Mouse (Mus musculus): ENCODE data around the gene Zswim1. TPM values are rescaled to one million over a fixed set of nuclear protein-coding genes. Genes with fewer than 3 reads are reported as not detected.

Gene Zswim1
- polyA plus RNA-seq, 1 experiment from 2014 or later, result 21.4 TPM

DNA sequence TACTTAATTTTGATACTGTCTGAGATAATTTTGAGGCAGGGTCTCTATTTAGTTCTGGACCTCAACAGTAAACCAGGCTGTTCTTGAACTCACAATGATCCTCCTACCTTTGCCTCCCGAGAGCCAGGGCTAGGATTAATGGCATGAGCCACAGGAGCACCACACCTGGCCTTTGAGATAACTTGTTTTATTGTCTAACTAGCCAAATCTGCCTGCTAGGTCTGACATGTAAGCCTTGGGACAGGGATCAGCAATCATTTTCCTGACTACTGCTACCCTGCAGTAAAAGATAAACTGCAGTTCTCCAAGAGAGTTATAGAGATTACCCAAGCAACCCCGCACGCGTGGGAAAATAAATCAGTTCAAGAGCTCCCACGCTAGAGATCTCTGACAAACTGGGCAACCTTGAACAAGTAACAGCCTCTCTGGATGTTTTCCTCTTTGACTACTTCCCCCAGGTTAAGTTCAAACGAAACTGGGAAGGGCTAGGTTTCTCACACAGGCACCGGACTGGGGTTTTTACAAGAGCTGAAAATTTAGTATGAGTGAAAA lies 37.5 kb upstream of the Zswim1 start:
- H3K27me3 ChIP-seq, result peaks cover 3% of the 10 kb centered on the region; the same call in 1 of the 2 replicates
- H3K9me3 ChIP-seq (replicated peaks), result no peaks in the 10 kb centered on the region
- H3K9ac ChIP-seq, result peak overlapping the region; percentile 68
- H3K4me1 ChIP-seq, result peaks cover 20% of the 10 kb centered on the region
- H3K27ac ChIP-seq, result 0 out of 2 replicates have a peak overlapping the region, but pooled peaks have one; percentile 45
- ATAC-seq (ENCODE audit: low FRiP score), result no peak
- WGBS, result 24% methylated on average over 7 of the region's 7 CpGs
- H3K36me3 ChIP-seq, result peaks cover 10% of the 10 kb centered on the region
- peak overlapping the region; percentile 84 for H3K4me2 ChIP-seq (replicated peaks)
- H3K4me3 ChIP-seq, result peak overlapping the region; percentile 68

DNA sequence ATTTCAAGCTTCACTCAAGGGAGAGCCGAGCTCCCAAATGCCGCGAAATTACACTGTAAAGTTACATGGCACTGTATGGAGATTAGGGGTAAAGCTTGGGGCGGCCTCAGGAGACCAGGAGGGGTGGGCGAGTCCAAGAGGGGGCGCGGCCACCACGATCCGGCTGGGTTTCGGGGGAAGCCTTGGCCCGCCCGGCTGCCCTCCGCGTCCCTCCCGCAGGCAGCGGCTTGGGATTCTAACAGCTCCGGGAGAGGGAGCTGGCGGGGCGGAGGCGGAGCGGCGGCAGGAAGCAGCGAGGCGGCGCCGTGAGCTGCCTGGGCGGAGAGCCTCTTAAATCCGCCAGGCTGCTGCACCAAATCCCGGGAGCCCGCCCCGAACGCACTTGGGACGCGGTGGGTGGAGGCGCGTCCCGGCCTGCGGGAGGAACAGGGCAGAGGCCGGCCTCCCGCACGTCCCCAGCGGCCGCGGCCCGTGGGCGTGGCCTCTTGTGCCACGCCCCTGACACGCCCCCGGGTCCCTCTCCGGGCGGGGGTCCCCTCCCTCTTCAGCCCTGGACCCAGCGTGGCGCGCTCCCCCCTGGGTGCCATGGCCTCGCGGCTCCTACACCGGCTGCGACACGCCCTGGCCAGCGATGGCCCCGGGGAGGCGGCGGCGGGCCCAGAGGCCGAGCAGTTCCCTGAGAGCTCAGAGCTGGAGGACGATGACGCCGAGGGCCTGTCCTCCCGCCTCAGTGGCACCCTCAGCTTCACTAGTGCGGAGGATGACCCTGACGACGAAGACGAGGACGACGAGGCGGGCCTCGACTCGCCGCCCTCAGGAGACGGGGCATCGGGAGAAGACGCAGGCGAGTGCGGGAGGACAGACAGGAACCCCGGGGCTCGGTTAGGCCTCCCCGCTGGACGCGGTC lies 36.8 kb upstream of the Zswim1 start, which contains the start of gene Snx21:
TSS of gene Snx21 (plus strand) at position 343 of the 907 bp plus-strand sequence.
- Histone ChIP-seq H3K9ac (peak within 1 kb of the TSS; percentile 68), H3K4me3 (peak within 1 kb of the TSS; percentile 68), H3K27me3 (peaks cover 3% of the 10 kb centered on the region; the same call in 1 of the 2 replicates), H3K9me3 (replicated peaks) (no peaks in the 10 kb centered on the region), H3K36me3 (peaks cover 13% of the 10 kb centered on the region), H3K27ac (peak within 1 kb of the TSS; percentile 45; the same call in 1 of the 2 replicates), H3K4me2 (replicated peaks) (peak within 1 kb of the TSS; percentile 84), H3K4me1 (peaks cover 20% of the 10 kb centered on the region)
- WGBS, result under 1% methylated on average over 66 of the region's 89 CpGs
- peak; percentile 91 for ATAC-seq (ENCODE audit: low FRiP score)

DNA sequence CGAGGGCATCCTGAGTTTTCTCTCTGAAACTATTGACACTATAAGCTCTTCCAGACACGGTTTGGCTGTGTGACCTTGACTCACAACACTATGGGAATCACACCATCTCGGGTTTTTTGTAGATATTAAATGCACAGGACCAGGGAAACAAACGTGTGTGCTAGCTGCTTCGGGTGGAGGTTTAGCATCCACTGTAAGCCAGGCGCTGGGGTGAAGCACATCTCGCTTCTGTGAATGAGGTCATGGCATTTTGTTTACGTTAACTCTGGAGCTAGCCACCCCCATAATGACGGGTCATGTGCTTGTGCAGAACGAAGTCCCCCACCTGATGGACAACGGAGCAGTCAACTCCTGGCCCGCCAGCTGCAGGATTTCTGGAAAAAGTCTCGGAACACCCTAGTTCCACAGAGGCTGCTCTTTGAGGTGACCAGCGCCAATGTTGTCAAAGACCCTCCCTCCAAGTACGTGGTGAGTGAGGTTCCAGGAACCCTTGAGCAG lies 36.0 kb upstream of the Zswim1 start:
- H3K27ac ChIP-seq, result no peak overlapping the region
- peak overlapping the region; percentile 68 for H3K9ac ChIP-seq
- peaks cover 16% of the 10 kb centered on the region for H3K36me3 ChIP-seq
- peak; percentile 54 for ATAC-seq (ENCODE audit: low FRiP score)
- H3K9me3 ChIP-seq (replicated peaks), result no peaks in the 10 kb centered on the region
- H3K4me1 ChIP-seq, result peaks cover 20% of the 10 kb centered on the region
- H3K27me3 ChIP-seq, result peaks cover 3% of the 10 kb centered on the region; the same call in 1 of the 2 replicates
- H3K4me3 ChIP-seq, result peak overlapping the region; percentile 68
- H3K4me2 ChIP-seq (replicated peaks), result peak overlapping the region; percentile 84
- WGBS, result 10% methylated on average over 15 of the region's 15 CpGs

DNA sequence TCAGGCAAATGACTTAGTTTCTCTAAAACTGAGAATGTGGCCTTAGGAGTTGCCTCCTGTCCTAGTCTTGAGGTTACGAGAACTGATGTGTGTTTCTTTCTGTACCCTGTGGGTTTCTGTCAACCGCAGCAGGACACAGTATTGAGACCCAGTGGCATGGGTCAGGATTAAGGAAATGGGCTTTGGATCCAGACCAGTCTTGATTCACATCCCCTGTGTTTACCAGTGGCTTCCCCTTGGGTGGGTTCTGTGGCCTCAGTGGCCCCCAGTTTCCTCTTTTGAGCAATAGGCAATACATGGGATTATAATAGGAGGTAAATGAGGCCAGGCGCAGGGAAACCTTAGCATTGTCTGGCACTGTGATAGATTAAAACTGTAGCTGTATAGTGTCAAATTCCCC lies 35.5 kb upstream of the Zswim1 start:
- Histone ChIP-seq H3K36me3 (peaks cover 21% of the 10 kb centered on the region), H3K27ac (no peak overlapping the region)

DNA sequence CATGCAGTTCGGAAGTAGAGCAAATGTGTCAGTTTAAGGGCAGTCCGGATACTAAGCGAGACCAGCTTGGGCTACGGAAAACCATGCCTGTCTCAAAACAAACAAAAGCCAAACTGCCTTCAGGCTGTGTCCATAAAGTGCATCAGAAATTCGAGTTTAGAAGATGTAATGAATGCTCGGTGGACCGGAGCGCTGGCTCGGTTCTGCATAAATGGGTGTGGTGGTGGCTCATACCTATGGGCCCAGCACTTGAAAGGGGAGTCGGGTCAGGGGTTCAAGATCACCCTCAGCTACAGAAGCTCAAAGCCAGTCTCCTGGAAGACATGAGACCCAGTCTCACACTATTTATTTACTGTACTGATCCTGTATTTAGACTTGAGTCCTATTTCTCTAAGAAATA lies 34.7 kb upstream of the Zswim1 start:
- no peak for ATAC-seq (ENCODE audit: low FRiP score)
- H3K9me3 ChIP-seq (replicated peaks), result no peaks in the 10 kb centered on the region
- peaks cover 20% of the 10 kb centered on the region for H3K4me1 ChIP-seq
- H3K4me3 ChIP-seq, result no peak overlapping the region
- H3K27ac ChIP-seq, result no peak overlapping the region
- 84% methylated on average over 10 of the region's 10 CpGs for WGBS
- H3K9ac ChIP-seq, result no peak overlapping the region
- no peak overlapping the region for H3K4me2 ChIP-seq (replicated peaks)
- peaks cover 3% of the 10 kb centered on the region; the same call in 1 of the 2 replicates for H3K27me3 ChIP-seq
- peaks cover 29% of the 10 kb centered on the region for H3K36me3 ChIP-seq

More for the DNA sequence above, 35.5 kb upstream of the Zswim1 start:
- Histone ChIP-seq H3K9ac (no peak overlapping the region), H3K4me3 (peak overlapping the region; percentile 68; the same call in 1 of the 2 replicates), H3K4me1 (peaks cover 20% of the 10 kb centered on the region), H3K27me3 (peaks cover 3% of the 10 kb centered on the region; the same call in 1 of the 2 replicates), H3K4me2 (replicated peaks) (peak overlapping the region; percentile 84), H3K9me3 (replicated peaks) (no peaks in the 10 kb centered on the region)
- no peak for ATAC-seq (ENCODE audit: low FRiP score)
- WGBS, result 84% methylated on average over 3 of the region's 3 CpGs

DNA sequence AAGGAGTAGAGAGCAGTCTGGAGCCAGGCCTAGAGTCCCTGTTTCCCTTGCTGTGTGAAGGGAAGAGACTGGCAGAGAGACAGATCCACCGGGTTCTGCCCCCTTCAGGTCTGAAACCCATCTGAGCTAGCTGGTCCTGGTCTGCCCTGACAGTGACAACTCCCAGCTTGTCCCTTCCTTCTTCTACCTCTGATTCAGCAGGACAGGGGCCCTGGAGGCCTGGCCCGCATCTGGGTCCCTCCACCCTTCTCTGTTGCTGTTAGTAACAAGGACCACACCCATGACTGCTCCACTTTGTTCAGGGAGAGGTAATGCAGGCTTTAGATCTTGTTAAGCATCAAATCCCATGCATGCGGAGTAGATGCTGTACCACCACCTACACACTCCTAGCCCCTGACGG lies 34.1 kb upstream of the Zswim1 start:
- Histone ChIP-seq H3K4me1 (peaks cover 20% of the 10 kb centered on the region), H3K27ac (no peak overlapping the region), H3K4me3 (no peak overlapping the region), H3K36me3 (peaks cover 35% of the 10 kb centered on the region), H3K9me3 (replicated peaks) (no peaks in the 10 kb centered on the region), H3K27me3 (peaks cover 3% of the 10 kb centered on the region; the same call in 1 of the 2 replicates), H3K9ac (peak overlapping the region; percentile 23; the same call in 1 of the 2 replicates), H3K4me2 (replicated peaks) (no peak overlapping the region)
- WGBS, result 70% methylated on average over 4 of the region's 4 CpGs
- no peak for ATAC-seq (ENCODE audit: low FRiP score)

DNA sequence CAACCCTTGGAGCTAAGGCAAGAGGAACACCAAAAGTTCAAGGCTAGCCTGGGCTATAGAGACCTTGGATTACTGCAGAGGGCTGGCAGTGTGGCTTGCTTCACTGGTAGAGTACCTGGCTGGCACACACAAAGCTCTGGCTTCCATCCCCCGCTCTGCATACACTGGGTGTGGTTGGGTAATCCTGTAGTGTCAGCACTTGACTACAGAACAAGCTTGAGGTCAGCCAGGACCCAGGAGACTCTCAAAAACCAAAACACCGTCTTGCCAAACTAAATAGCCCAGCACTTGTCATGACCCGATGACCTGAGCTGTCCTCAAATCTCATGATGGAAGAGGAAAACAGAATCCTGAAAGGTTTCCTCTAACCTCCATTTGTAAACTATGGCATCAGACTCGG lies 32.0 kb upstream of the Zswim1 start:
- 86% methylated on average over 4 of the region's 4 CpGs for WGBS
- Histone ChIP-seq H3K4me1 (peaks cover 13% of the 10 kb centered on the region), H3K4me2 (replicated peaks) (no peak overlapping the region), H3K4me3 (no peak overlapping the region), H3K27me3 (no peaks in the 10 kb centered on the region), H3K27ac (no peak overlapping the region), H3K9ac (no peak overlapping the region), H3K9me3 (replicated peaks) (no peaks in the 10 kb centered on the region), H3K36me3 (peaks cover 44% of the 10 kb centered on the region)
- no peak for ATAC-seq (ENCODE audit: low FRiP score)

DNA sequence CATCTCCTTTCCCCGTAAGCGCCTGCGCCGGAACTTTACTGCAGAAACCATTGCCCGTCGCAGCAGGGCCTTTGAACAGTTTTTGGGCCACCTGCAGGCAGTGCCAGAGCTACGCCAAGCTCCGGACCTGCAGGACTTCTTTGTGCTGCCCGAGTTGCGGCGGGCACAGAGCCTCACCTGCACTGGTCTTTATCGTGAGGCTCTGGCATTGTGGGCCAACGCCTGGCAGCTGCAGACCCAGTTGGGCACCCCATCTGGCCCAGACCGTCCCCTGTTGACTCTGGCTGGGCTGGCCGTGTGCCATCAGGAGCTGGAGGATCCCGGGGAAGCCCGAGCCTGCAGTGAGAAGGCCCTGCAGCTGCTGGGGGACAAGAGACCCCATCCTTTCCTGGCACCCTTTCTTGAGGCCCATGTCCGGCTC lies 30.6 kb upstream of the Zswim1 start:
- no peak overlapping the region for H3K9ac ChIP-seq
- H3K4me3 ChIP-seq, result no peak overlapping the region
- no peak for ATAC-seq (ENCODE audit: low FRiP score)
- H3K9me3 ChIP-seq (replicated peaks), result no peaks in the 10 kb centered on the region
- no peak overlapping the region for H3K4me2 ChIP-seq (replicated peaks)
- peaks cover 57% of the 10 kb centered on the region for H3K36me3 ChIP-seq
- H3K27me3 ChIP-seq, result no peaks in the 10 kb centered on the region
- H3K27ac ChIP-seq, result no peak overlapping the region
- 92% methylated on average over 18 of the region's 18 CpGs for WGBS
- peaks cover 4% of the 10 kb centered on the region; the same call in 1 of the 2 replicates for H3K4me1 ChIP-seq

DNA sequence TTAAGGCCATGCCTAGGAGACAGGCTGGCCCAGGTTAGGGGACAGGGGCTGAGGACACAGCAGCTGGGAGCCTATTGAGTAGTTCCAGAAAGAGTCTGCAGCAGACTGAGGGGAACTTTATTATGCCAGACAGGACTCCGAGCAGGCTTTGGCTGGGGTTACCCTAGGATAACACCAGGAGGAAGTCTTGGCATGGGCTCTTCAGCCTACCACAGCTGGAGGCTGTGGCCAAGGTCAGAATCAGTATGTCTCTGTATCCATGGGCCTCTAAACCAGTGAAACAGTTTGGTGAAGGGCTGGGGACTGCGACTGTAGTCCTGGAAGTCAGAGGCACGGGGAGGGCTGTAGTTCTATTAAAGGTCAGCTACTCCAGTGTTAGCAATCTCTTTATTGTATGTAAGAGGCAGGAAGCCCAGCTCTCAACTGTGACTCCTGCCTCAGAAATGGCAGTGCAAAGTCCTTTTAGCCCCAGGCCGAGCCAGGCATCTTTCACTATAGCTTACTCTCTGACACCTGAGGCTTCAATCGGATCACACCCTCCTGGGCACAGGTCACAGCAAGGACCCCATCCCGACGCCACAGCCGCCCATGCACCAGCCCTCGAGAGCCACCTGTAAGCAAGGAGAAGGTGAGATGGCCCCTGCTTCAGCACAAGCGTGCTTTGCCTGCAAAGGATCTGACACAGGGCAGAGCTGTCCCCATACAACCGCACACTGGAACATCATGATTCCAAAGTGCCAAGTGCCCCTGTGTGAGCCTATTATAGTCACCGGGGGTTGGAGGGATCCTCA lies 29.9 kb upstream of the Zswim1 start:
- H3K4me3 ChIP-seq, result no peak overlapping the region
- WGBS, result 95% methylated on average over 12 of the region's 12 CpGs
- no peak for ATAC-seq (ENCODE audit: low FRiP score)
- H3K9ac ChIP-seq, result no peak overlapping the region
- peaks cover 3% of the 10 kb centered on the region; the same call in 1 of the 2 replicates for H3K4me1 ChIP-seq
- no peaks in the 10 kb centered on the region for H3K27me3 ChIP-seq
- H3K4me2 ChIP-seq (replicated peaks), result no peak overlapping the region
- peaks cover 60% of the 10 kb centered on the region for H3K36me3 ChIP-seq
- H3K9me3 ChIP-seq (replicated peaks), result no peaks in the 10 kb centered on the region
- H3K27ac ChIP-seq, result no peak overlapping the region

DNA sequence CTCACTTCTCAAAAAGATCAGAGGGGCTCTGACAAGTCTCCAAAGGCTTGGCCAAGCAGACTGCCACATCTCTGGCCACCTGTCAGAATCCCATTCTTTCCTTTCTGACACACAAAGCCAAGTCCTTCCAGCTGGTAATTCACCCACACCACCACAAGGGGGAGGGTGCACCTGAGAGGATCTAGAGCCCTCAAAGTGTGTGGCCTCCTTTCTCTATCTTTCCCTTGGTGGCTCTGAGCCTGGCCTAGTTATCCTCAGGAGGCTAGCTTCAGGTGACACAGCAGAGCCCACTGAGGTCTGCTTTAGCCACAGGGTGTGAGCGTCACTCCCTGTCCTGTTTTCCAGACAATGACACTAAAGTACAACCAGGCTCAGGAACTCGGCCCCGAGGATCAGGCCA lies 29.2 kb upstream of the Zswim1 start:
- Histone ChIP-seq H3K27me3 (no peaks in the 10 kb centered on the region), H3K4me3 (no peak overlapping the region), H3K4me2 (replicated peaks) (no peak overlapping the region), H3K9ac (no peak overlapping the region), H3K4me1 (peaks cover 3% of the 10 kb centered on the region; the same call in 1 of the 2 replicates), H3K27ac (no peak overlapping the region), H3K9me3 (replicated peaks) (no peaks in the 10 kb centered on the region), H3K36me3 (peaks cover 64% of the 10 kb centered on the region)
- no peak for ATAC-seq (ENCODE audit: low FRiP score)
- WGBS, result 90% methylated on average over 3 of the region's 3 CpGs

DNA sequence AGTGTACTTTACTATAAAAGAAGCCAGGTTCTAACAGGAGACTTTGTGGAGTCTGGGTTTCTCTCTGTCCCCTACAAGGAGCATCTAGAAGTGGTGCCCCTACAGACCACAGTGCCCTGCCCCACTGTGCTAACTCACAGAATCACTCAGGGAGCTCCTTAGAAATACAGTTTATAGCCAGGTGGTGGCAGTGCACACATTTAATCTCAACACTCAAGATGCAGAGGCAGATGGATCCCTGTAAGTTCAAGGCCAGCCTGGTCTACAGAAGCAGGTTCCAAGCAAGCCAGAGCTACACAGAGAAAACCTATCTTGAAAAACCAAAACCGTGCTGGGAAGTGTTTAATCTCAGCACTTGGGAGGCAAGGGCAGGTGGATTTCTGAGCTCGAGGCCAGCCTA lies 28.7 kb upstream of the Zswim1 start:
- Histone ChIP-seq H3K27me3 (no peaks in the 10 kb centered on the region), H3K4me1 (no peaks in the 10 kb centered on the region), H3K9me3 (replicated peaks) (no peaks in the 10 kb centered on the region), H3K4me3 (no peak overlapping the region), H3K36me3 (peaks cover 65% of the 10 kb centered on the region), H3K9ac (no peak overlapping the region), H3K27ac (no peak overlapping the region), H3K4me2 (replicated peaks) (no peak overlapping the region)
- 92% methylated on average over 2 of the region's 2 CpGs for WGBS
- no peak for ATAC-seq (ENCODE audit: low FRiP score)
